Mouse (Mus musculus): ENCODE measurements around the gene Gm45233. TPM values are rescaled to one million over a fixed set of nuclear protein-coding genes. Genes with fewer than 3 reads are reported as not detected.

Gm45233 gene
- 1.3 TPM in 1 of 4 replicates, not detected in the others for total RNA-seq (2023)

GRCm38 (mm10) chr7:43443917-43444293 is at the start of gene Gm45233, which contains the start of gene Etfb:
Gene Gm45233 (plus strand): TSS chr7:43444128.
Gene Etfb (plus strand): TSS chr7:43444083.

GRCm38 (mm10) chr7:43408131-43408553 is 35.8 kb upstream of the Gm45233 start, which contains the start of gene Siglecg:
Gene Siglecg (plus strand): TSS chr7:43408204.

GRCm38 (mm10) chr7:43427406-43427805 is 16.5 kb upstream of the Gm45233 start, which contains the start of gene Lim2:
Gene Lim2 (plus strand): TSS chr7:43427670.

GRCm38 (mm10) chr7:43436341-43437255 is 7.3 kb upstream of the Gm45233 start, which contains the start of gene Nkg7:
Gene Nkg7 (plus strand): TSS chr7:43437073.

GRCm38 (mm10) chr7:43440482-43440881 is 3.4 kb upstream of the Gm45233 start, which contains the start of gene Cldnd2:
Gene Cldnd2 (plus strand): TSS chr7:43440782.

GRCm38 (mm10) chr7:43462851-43463250 is 18.9 kb downstream of the Gm45233 start, which contains the start of gene Vsig10l:
Gene Vsig10l (plus strand): TSS chr7:43463151.

GRCm38 (mm10) chr7:43489631-43490125 is 45.8 kb downstream of the Gm45233 start, which contains the start of gene Iglon5:
Gene Iglon5 (minus strand): TSS chr7:43490075.

Other genes starting within 250 kb of the Gm45233 start
- 26.4 to 30.3 TPM (median 28.8 TPM) in 4 replicates for gene Zfp715, start 130.8 kb upstream of the Gm45233 start, total RNA-seq (2023)
- 0.37 to 0.39 TPM in 2 of 4 replicates, not detected in the others for gene Siglecf, start 92.8 kb upstream of the Gm45233 start, total RNA-seq (2023)
- 349 to 365 TPM (median 363 TPM) in 4 replicates for gene Siglecg, start 35.9 kb upstream of the Gm45233 start, total RNA-seq (2023)
- gene Lim2, start 16.5 kb upstream of the Gm45233 start, total RNA-seq (2023) = not detected in 4 replicates
- 1.2 to 2.3 TPM (median 1.4 TPM) in 4 replicates for gene Nkg7, start 7.1 kb upstream of the Gm45233 start, total RNA-seq (2023)
- not detected in 4 replicates for gene Cldnd2, start 3.3 kb upstream of the Gm45233 start, total RNA-seq (2023)
- 34.5 to 38.9 TPM (median 38.1 TPM) in 4 replicates for gene Etfb, start within 50 bp of the Gm45233 start, total RNA-seq (2023)
- gene Vsig10l, start 19.0 kb downstream of the Gm45233 start, total RNA-seq (2023) = 2.0 to 4.9 TPM (median 2.6 TPM) in 4 replicates
- gene Iglon5, start 45.9 kb downstream of the Gm45233 start, total RNA-seq (2023) = not detected in 4 replicates
- not detected in 4 replicates for gene 4931406B18Rik, start 61.8 kb downstream of the Gm45233 start, total RNA-seq (2023)
- 1.9 to 3.1 TPM (median 2.9 TPM) in 4 replicates for gene Cd33, start 100.3 kb downstream of the Gm45233 start, total RNA-seq (2023)
- 2.2 to 3.0 TPM (median 2.9 TPM) in 4 replicates for gene Zfp658, start 118.1 kb downstream of the Gm45233 start, total RNA-seq (2023)
- gene Zfp719, start 135.5 kb downstream of the Gm45233 start, total RNA-seq (2023) = 9.0 to 13.8 TPM (median 10.3 TPM) in 4 replicates
- 0.30 to 0.34 TPM in 2 of 4 replicates, not detected in the others for gene Zfp819, start 163.0 kb downstream of the Gm45233 start, total RNA-seq (2023)
- gene Ceacam18, start 190.6 kb downstream of the Gm45233 start, total RNA-seq (2023) = not detected in 4 replicates
- gene Siglece, start 216.0 kb downstream of the Gm45233 start, total RNA-seq (2023) = 1.2 to 2.4 TPM (median 1.6 TPM) in 4 replicates
- 4.6 to 7.3 TPM (median 5.8 TPM) in 4 replicates for gene Ctu1, start 227.9 kb downstream of the Gm45233 start, total RNA-seq (2023)
- gene Klk14, start 246.3 kb downstream of the Gm45233 start, total RNA-seq (2023) = not detected in 4 replicates